Mouse (Mus musculus) adipocyte (in vitro differentiated cells): ENCODE results near the gene Isg20.
A peak's percentile ranks its signal among the peaks of the same experiment; 100 is the strongest.

Experiments
- DNase-seq: peaks from one replicate; pipeline ENCODE4 v3.0.0-alpha.2; 2016; ENCODE audit warnings: low spot score

Isg20 gene

GRCm38 (mm10) chr7:78912974-78913474 lies at the start of gene Isg20:
Gene Isg20, plus strand, starts transcription at chr7:78913424.
- DNase-seq, result no peak

DNA sequence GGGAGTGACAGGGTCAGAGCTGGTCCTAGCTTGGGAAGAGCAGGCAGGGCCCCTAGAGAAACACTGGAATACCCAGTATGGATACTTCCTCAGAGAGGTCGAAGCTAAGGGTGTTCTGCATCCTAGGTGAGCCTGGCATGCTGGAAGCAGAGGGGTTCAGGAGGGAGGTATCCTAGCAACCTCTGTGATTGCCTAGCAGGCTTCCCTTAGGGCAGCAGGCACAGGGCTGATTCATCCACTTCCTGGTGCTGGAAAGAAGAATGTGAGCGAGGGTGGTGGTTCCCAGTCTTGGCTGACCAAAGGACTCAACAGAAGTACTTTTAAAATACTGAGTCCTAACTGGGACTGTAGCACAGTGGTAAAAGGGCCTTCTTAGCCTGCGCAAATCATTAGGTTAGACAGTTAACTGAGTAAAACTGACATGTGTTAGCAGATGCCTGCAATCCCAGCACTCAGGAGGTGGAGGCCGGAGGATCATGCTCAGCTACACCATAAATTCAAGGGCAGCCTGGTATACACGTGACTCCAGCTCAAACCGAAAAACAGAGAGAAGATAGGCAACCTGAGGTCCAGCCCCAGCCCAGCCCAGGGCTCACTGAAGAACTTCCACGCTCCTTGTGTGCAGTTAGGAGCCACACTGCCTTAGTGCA lies 49.3 kb upstream of the Isg20 start:
- no peak for DNase-seq

- no peak for DNase-seq
Observed at GRCm38 (mm10) chr7:78864446-78864802, 48.8 kb upstream of the Isg20 start.

DNA sequence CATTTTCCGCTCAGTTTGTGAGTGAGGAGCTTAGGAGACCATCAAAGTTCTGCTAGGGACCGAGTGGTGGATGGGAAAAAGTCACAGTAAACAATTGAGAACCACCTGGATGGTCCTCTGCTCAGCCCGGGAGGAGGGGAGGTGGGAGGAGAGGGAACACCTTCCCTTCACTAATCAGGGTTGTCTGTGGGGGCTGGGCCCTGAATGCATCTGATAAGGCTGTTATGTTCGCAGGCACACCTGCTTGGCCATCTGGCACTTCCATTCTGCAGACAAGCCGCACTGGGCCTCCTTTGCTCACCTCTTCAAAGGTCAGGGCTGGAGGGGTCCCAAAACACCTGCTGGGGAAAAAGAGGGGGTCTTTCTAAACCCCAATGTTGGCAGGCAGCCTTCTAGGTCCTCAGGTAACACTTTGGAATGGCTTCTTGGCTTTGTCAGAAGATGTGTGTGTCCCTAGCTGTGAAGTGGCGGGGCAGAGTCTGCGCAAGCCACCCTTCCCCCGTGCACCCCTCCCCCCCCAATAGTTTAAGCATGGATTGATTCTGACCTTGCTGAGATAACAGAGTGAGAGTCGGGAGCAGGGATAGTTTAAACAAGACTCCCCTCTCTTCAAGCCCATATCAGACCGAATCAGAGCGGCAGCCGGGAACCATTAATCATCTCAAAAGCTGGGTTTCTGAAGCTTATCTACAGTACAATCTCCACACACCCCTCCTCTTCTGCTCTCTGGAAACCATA lies 47.8 kb upstream of the Isg20 start:
- no peak for DNase-seq

DNA sequence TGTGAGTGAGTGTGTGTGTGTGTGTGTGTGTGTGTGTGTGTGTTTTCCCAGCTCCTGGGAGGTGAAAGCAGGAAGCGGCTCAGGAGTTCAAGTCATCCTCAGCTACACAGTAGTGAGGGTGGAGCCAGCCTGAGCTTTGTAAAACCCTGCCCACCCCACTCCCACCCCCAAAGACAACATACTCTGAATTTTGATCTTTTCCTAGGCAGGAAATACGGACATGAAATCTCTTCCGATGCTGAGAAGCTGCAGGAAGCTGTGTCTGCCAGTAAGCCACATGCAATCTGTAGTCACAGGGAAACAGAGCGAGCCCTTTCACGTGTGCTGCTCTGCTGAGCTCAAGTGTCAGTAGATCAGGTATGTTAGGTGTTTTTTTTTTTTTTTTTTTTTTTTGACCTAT lies 44.5 kb upstream of the Isg20 start:
- no peak for DNase-seq

GRCm38 (mm10) chr7:78872366-78872765 lies 40.9 kb upstream of the Isg20 start:
- DNase-seq, result no peak

GRCm38 (mm10) chr7:78872831-78873230 lies 40.4 kb upstream of the Isg20 start:
- no peak for DNase-seq

GRCm38 (mm10) chr7:78881607-78882468 lies 31.4 kb upstream of the Isg20 start:
- DNase-seq, result no peak

- DNase-seq, result no peak
Observed at GRCm38 (mm10) chr7:78882469-78882837, 30.8 kb upstream of the Isg20 start.

DNA sequence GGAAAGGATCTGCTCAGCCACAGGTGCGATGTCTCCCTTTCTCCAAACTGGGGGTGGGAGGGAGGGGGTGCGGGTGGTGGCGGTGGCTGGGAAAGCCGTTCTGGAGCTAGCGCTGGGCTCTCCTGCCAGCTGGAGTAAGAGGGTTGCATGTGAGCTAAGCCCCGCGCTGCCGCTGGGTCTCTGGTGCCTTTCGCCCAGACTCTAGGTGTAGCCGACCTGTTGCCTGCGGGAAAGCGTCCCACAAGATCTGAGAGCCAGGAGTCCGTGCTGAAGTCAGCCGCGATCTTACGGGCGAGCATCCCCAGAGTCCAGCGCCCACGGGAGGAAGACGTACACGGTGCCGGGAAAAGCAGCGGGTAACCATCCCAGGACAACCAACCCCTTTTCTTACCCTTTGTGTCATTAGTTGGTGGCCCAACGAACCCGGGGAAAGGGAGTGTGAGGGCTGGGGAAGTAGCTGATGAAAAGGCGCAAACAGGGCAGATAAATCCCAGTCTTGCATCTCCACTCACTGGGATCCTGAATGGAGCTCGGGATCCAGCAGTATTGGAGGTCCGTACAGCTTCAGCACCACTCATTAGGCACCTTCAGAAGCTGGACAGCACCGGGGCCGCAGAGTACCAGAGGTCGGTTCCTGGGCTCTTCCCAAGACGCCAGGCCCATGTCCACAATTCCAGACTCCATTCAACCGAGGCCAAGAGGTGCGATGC lies 30.1 kb upstream of the Isg20 start:
- no peak for DNase-seq

GRCm38 (mm10) chr7:78883726-78884060 lies 29.5 kb upstream of the Isg20 start:
- no peak for DNase-seq

DNA sequence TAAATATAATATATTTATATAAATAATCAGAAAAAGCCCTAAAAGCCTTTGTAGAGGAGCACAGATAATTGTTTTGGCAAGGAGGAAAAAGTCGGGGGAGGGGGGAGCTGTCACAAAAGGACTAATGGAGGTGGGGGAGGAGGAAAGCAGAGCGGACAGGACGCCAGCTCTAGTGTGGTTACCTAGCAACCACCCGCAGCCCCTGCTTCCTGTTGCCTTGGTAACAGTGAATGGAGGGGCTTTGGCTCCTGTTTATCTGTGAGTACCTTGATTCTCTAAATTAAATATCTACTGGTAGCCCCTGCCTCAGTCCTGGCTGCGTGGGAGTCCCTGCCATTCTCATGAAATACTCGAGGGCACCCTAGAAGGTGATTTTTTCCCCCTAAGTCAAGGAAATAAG lies 29.1 kb upstream of the Isg20 start:
- DNase-seq, result no peak

- DNase-seq, result no peak
Observed at GRCm38 (mm10) chr7:78885404-78885803, 27.8 kb upstream of the Isg20 start.

- no peak for DNase-seq
Observed at GRCm38 (mm10) chr7:78886496-78886895, 26.7 kb upstream of the Isg20 start.

- DNase-seq, result no peak
Observed at GRCm38 (mm10) chr7:78887431-78887842, 25.8 kb upstream of the Isg20 start.

GRCm38 (mm10) chr7:78890641-78891040 lies 22.6 kb upstream of the Isg20 start:
- peak; percentile 84 for DNase-seq

GRCm38 (mm10) chr7:78893917-78894316 lies 19.3 kb upstream of the Isg20 start:
- no peak for DNase-seq

DNA sequence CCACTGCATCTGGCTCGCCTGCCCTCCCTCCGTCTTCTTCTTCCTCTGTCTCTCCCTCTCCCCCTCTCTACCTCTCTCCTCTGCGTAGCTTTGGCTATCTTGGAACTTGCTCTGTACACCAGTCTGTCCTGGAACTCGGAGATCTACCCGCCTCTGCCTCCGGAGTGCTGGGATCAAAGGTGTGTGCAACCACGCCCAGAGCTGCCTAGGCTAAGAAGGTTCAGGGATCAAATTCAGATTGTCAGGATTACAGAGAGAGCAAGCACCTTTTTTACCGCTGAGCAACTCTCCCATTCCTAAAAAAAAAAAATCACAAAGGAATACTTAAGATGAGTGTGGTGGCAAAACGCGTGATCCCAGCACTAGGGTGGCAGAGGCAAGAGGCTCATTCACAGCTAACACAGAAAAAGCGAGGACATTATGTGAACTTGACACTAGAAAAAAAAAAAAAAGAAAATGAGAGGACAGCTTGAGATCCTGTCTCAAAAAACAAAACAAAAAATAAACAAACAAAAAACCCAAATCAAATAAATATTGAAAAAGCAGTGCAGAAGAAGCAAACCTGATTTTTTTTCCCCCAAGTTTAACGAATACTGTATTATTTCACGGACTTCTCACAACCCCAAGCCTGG lies 18.1 kb upstream of the Isg20 start:
- no peak for DNase-seq

- peak; percentile 96 for DNase-seq
Observed at GRCm38 (mm10) chr7:78895653-78896333, 17.4 kb upstream of the Isg20 start, which contains the start of gene Aen. Gene Aen, plus strand, starts transcription at chr7:78895854.

DNA sequence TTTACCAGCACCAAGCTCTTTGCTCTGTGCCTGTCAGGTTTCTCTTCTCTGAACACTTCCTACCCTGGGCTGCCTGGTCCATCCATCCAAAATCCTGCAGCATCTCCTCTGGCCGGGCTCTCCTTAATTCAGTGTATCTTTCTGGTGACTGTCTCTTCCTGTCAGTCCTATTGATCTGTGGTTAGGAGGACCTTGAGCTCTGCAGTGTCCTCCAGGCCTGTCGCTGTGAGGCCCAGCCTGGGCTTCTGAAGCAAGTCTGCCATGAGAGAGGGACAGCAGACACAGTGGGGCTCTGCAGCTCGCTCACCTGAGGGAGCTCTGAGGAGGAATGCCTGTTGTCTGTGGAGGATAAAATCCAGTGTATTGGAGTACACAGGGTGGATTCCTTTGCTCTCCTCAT lies 15.7 kb upstream of the Isg20 start:
- DNase-seq, result no peak
